Mouse (Mus musculus) kidney, embryonic 16.5 days (tissue): ENCODE data around the gene Vstm2a. TPM values are rescaled to one million over a fixed set of nuclear protein-coding genes. Genes with fewer than 3 reads are reported as not detected.

Experiments
- ATAC-seq: fragments of 200-750 bp; cut with Nextera tagmentation; 2 replicates; pipeline ENCODE4 v1.8.0; 2017; ENCODE audit warnings: moderate TSS enrichment; ENCODE audit not compliant: low FRiP score, low TSS enrichment
- H3K27ac ChIP-seq: fragments of 300-500 bp; sonication (generic); 2 replicates; pipeline ENCODE4 v1.5.1; 2014; ENCODE audit warnings: low read length
- H3K27me3 ChIP-seq: fragments of 300-500 bp; sonication (generic); 2 replicates; pipeline ENCODE4 v1.6.1; 2014; ENCODE audit warnings: low read length, control low read depth, mixed read lengths; ENCODE audit not compliant: insufficient read depth
- H3K36me3 ChIP-seq: fragments of 300-500 bp; sonication (generic); 2 replicates; pipeline ENCODE4 v1.6.1; 2014; ENCODE audit warnings: low read length, control low read depth, mixed read lengths; ENCODE audit not compliant: insufficient read depth
- H3K4me1 ChIP-seq: fragments of 300-500 bp; sonication (generic); 2 replicates; pipeline ENCODE4 v1.6.1; 2014; ENCODE audit warnings: low read length, control low read depth, mixed read lengths; ENCODE audit not compliant: insufficient read depth
- H3K4me2 ChIP-seq: fragments of 300-500 bp; sonication (generic); replicated peaks from 2 replicates; pipeline ENCODE4 v1.6.1; 2014; ENCODE audit warnings: low read depth, low read length
- H3K4me3 ChIP-seq: fragments of 300-500 bp; sonication (generic); 2 replicates; pipeline ENCODE4 v1.5.1; 2014; ENCODE audit warnings: mild to moderate bottlenecking, low read length
- H3K9ac ChIP-seq: fragments of 300-500 bp; sonication (generic); replicated peaks from 2 replicates; pipeline ENCODE4 v1.6.1; 2014; ENCODE audit warnings: low read length
- H3K9me3 ChIP-seq: fragments of 300-500 bp; sonication (generic); 2 replicates; pipeline ENCODE4 v1.6.1; 2016; ENCODE audit warnings: low read length, control low read depth
- WGBS: fragments of 180-500 bp; shearing (Covaris S2); extraction: QIAGEN DNeasy Blood & Tissue Kit; methylation state at CpG from one replicate; pipeline ENCODE4 v1.1.7; 2014; 5-methylcytosine and 5-hydroxymethylcytosine counted together
- polyA plus RNA-seq: library from polyadenylated mRNA; unstranded; fragments of >200 nt; fragmentation: Nextera tagmentation; extraction: Ambion mirVana; gene quantifications from 2 replicates; pipeline ENCODE4 v1.2.1, GENCODE M21; 2015

Gene Vstm2a
- polyA plus RNA-seq, 1 experiment from 2014 or later: 0.56 TPM

- Histone ChIP-seq H3K4me3 (no peak overlapping the region), H3K36me3 (no peaks in the 10 kb centered on the region), H3K27ac (no peak overlapping the region), H3K9me3 (no peaks in the 10 kb centered on the region), H3K9ac (no peak overlapping the region), H3K4me2 (no peak overlapping the region), H3K27me3 (no peaks in the 10 kb centered on the region), H3K4me1 (no peaks in the 10 kb centered on the region)
- WGBS: 19% methylated on average over 4 of the region's 4 CpGs
- ATAC-seq: peak; percentile 92
Observed at GRCm38 (mm10) chr11:16412609-16413008, 155.1 kb downstream of the Vstm2a start.

DNA sequence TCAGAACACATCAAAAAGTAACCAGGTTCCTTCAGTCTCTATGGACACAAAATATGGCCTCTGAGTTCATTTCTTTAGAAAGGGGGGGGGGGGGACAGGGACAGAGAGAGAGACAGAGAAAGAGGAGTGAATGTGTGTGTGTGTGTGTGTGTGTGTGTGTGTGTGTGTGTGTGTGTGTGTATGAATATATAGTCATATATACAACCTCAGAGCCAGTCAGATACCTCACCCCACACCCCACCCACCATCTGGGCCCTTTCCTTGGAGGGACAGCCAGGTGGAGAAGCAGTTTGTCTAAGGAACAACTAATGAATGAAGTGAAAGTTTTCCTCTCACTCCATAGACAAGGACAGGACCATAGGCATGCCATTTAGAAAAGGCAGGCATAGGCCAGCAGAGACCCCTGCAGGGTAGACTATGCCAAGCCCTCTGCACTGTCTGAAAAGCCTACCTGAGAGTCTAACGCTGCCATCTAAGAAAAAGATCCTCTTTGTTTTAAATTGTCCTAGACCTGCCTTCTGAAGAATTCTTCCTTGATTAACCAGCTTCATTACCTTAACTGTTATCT is 155.6 kb downstream of the Vstm2a start:
- ATAC-seq: no peak

GRCm38 (mm10) chr11:16439548-16440251 is 182.2 kb downstream of the Vstm2a start:
- WGBS: 80% methylated on average over 7 of the region's 7 CpGs
- Histone ChIP-seq H3K36me3 (no peaks in the 10 kb centered on the region), H3K9ac (no peak overlapping the region), H3K4me3 (no peak overlapping the region), H3K27me3 (no peaks in the 10 kb centered on the region), H3K27ac (no peak overlapping the region), H3K4me2 (no peak overlapping the region), H3K4me1 (no peaks in the 10 kb centered on the region), H3K9me3 (no peaks in the 10 kb centered on the region)
- no peak for ATAC-seq

More for the DNA sequence above, 155.6 kb downstream of the Vstm2a start:
- Histone ChIP-seq H3K4me2 (no peak overlapping the region), H3K36me3 (no peaks in the 10 kb centered on the region), H3K27me3 (no peaks in the 10 kb centered on the region), H3K4me3 (no peak overlapping the region), H3K27ac (no peak overlapping the region), H3K9me3 (no peaks in the 10 kb centered on the region), H3K4me1 (no peaks in the 10 kb centered on the region), H3K9ac (no peak overlapping the region)
- WGBS: 45% methylated on average over 1 of the region's 1 CpGs
